Mouse (Mus musculus) cerebellum, adult 11 months (tissue): ENCODE data around the gene Pip5k1c.

ENCODE experiments used
- DNase-seq: peaks from one replicate; pipeline ENCODE4 v3.0.0; 2022

Gene Pip5k1c

DNA sequence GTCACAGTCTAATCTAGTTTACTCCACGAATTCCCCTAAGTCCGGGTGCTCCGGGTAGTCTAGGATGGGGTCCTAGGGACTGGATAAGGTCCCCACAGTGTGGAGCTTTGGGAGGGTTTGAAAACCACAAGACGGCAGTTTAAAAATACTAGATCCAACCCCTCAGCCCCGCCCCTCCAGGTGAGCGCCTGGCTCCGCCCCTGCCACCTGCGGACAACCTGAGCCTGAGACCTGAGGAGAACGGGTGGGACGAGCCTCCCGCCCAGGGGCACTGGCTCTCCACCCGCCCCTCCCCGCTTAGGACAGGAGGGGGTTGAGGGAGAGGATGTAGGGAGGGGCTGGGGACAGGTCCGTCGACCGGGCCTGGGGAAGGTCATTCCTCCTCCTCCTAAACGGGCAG is 8.0 kb upstream of the Pip5k1c start:
- no peak for DNase-seq

DNA sequence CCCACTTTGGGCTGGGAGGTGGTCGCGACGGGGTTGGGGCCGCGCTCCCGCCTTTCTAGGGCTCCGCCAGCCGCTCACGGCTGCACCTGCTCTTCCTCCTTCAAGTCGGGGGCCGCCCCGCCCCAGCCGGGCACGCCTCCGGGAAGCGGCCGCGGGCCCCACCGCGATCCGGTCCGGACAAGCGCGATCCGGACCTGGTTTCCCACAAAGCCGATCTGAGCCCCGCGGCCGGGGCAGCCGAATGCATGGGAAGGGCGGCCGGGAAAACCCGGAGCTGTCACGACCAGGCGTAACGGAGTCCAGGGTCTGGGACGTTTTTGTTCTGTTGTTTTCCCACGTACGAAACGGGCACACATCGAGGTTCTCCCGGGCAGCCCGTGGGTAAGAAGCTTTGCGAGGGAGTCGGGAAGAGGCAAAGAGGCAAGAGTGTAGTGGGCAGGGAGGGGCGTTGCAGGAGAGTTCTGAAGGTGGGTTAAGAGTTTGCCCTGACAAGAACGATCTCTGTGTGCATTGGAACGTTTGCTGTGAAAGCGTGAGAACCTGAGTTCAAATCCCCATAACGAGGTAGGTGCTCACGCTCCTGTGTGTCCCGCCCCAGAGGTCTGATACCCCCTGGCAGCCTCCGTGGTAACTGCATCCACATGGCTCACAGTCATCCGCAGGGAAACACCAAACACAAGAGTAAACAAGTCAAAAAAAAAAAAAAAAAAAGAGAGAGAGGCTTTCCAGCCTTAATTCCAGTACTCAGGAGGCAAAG is 6.9 kb upstream of the Pip5k1c start:
- peak; percentile 79 for DNase-seq

DNA sequence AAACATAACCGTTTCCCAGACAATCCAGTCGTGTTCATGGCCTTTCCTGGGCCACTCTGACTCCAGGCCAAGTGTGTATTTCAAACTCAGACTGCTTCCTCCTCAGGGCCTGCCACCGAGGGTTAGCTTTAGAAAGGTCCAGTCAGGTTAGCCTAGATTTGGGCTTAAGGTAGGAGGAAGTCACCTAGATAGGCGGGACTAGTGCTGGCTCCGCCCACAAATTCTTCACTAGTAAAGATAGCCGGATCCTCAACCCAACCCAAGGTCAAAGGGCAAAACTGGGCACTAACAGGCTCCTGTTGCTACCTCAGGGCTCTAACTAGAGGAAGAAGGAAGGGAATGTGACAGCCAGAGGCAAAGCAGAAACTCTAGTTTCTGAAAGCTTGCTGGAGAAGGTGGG is 6.2 kb upstream of the Pip5k1c start:
- no peak for DNase-seq

DNA sequence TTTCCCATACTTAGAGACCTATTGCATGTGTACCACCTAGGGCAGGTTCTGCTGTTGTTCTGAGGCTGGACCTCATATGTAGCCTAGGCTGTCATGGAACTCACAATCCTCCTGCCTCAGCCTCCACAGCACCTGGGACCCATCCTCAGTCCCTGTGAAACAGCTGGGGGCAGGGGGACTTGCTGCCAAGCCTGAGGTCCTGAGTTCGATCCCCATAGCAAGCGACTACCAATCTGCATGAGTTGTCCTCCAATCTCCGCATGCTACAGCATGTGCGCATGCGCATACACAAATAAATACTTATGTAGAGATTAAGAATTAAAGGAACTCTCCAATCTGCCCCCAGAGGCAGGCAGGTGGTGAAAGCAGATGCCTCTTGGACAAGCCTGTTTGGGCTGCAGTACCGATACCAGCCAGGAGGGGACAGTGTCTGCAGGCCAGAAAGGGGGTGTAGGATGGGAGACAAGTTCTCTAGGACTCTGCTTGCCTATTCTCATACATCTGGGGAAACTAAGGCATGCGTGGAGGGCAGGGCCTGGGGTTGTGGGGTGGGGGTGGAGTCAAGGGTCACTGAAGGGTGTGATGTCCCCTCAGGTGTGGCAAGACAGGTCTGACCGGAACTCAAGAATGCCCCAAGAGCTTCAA is 5.1 kb upstream of the Pip5k1c start:
- DNase-seq: no peak

DNA sequence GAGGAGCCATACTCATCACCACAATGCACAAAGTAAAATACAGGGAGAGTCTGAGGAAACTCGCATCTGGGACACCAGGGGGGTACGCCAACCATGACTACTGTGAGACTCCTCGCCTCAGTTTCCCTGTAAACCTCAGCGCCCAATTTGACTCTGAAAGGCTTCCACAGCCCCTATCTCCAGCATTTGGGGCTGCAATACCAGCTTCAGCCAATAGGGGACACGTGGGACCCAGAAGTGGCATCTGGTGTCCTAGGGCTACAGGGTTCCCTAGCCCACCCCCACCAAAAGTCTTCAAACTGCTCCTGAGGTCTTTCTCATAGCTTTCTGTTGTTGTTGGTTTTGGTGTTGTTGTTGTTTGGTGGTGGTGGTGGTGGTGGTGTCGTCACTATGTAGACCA is 4.2 kb upstream of the Pip5k1c start:
- DNase-seq: no peak

DNA sequence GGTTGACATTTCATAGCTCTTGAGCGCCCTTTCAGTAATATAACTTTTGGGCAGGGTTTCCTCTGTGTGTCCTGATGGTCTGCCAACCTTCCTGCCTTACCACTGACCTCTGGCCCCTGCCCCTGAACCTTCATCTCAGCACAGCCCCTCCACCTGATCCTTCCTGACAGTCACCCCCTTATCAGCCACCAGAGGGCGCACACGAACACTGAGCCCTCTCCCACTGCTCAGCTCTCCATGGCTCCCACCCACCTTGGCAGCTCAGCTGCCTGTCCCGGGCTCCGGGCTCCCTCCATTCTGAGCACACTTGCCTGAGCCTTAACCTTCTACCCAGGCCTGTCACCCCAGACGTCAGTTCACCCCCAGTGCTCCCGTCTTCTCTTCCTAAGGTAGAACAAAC is 3.5 kb upstream of the Pip5k1c start:
- no peak for DNase-seq

DNA sequence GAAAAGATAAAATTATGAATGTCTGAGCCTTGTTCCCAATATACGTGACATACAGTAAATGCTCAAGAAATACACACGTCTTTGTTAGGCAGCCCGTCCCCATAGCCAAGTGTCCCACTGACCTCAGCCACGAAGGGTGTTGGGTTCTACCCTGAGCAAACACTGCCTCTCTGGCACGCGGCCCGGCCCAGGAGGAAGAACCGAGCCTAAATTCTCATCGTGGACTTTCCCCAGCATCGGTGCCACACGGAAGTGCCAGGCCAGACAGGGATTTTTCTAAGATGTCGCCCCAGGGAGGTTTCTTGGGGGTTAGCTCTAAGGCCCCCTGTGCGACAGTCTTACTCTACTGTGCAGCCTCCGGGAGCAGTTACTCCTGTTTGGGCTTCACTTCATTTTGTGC is 3.0 kb upstream of the Pip5k1c start:
- DNase-seq: no peak

DNA sequence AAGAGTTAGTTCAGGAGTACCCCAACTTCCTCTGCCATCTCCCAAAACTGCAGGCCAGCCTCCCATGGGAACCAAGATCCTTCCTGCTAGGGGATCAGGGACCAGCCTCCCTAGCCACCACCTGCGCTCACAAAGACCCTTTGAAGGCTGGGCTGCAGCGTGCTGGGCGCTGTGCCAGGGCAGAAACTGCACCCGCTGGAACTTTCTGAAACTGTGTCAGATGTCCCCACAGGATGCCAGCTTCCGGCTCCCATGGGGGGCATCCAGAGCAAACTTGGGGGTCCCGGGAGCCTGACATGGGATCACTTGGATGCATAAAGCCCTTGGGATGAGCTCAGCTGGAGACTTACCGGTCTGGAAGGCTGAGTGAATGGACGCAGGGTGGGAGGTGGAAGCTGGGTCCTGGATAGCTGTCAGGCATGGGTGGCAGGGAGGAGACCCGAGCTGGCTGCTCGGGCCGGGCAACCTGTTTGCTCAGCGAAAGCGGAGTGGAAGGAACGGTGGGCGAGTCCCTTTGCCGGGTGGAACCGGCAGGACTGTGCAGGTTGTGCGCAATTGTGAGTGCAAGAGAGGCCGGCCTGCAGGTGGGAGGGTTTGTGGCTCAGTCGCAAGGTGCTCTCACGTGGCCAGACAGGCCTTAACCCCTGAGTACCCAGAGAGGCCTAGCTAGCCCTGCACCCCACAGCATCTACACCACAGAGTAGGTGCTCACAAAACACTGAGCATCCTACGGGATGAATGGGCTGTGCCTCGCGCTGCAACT is 1.9 kb upstream of the Pip5k1c start:
- DNase-seq: no peak

DNA sequence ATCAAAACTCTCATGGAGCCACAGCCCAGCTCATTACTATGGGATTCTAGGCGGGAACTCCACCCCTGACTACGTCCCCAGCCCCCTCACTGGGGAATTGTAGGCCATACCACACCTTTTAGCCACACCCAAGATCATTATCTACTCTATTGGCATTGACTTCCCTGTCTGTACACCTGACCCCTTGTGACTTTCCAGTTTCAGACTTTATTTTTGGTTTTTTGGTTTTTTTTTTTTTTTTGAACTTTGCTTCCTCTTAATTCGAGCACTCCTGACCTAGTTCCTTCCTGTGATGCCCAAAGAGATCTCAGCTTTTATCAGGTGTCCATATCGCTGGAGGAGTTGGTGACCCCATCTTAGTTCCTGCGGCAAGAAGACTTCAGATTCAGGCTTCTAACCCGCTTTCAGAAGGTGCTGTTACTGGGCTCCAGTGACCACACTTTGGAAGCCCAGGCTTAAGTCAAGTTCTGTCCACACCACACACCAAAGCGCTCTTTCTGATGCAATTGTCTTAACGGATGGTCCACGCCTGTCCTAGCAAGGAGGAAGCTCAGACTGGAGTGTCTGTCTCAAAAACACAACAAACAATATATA is 1.2 kb upstream of the Pip5k1c start, which contains the start of gene Tjp3:
Tjp3 (minus strand) TSS at position 71 of the 594 bp plus-strand sequence.
- DNase-seq: no peak

DNA sequence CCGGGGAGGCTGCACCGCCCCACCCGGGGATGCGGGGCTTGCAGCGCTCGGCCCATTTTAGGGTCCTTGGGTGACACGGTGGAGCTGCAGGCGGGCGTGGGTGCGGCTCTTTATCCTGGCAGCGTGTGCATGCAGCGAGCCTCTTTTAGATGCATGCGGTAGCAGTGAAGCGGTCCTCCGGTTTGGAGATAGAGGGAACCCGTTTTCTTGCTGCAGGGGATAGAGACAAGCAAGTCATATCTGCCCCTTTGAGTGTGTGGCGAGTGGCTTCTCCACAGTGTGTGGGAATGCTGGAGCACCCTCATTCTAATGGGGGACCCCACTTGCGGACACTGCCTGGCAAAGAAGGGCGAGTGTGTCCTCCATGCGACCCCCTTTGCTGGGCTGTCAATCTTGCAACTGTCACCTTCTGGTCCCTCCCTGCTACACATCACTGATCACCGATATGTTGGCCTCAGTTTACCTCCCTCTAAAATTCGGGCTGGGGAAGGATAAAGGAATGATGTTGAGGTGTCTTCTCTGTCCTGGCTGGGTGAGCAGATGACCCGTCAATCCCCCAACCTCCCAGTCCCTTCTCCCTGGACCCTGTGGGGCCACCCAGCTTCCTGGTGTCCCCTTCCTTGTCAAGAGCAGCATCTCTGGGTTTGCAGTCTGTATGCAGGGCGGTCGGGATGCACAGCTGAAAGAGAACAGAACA is 719 bp downstream of the Pip5k1c start:
- DNase-seq: no peak

DNA sequence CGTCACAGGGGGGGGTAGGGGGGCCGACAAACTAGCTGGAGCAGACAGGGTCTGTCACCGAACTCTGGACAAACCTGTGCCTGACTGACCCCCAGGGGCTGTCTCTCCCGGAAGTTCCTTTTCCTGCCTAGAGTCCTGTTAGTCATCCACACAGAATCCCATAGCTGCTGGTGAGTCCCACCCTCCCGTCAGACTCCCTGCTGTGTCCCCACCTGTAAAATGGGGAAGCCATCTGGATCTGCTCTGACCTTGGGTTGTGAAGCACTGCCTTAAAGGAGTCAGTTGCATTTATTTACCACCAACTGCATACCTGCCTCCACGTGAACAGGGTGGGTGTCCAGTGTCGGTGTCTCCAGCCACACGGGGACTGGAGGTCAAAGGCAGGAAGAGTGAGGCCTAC is 1.7 kb downstream of the Pip5k1c start:
- DNase-seq: peak; percentile 85

DNA sequence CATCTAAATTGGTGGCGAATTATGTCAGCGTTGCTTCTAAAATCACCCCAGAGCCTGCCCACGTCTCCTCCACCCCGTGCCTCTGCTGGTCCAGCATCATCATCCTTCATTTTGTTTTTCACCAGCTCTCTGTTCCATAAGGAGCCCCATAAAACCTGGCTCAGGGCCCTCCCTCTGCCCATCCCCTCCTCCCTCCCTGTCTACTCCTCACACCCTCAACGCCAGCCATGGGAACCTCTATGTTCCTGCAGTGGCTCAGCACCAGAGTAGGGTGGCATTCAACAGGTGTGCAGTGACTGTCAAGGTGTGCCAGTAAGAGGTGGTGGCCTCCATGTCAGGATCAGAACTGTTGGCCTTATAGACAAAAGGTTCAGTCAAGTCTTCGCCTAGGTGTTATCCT is 2.4 kb downstream of the Pip5k1c start:
- no peak for DNase-seq

DNA sequence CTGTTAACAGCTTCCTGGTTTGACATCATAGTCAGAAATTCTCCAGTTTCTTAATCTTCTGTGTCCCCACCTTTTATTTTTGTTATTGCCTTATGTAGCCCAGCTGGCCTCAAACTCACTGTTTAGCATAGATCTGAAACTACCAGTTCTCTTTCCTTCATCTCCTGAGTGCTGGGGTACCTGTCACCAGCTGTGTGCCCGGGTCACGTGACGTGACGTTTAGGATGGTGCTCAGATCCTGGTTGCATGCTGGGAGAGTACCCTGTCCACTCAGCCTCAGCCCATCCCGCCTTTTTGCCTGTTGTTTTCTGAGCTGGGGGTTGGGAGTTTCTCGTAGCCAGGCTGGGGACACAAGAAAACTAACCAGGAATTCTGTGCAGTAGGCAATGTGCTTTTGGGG is 4.5 kb downstream of the Pip5k1c start:
- no peak for DNase-seq

DNA sequence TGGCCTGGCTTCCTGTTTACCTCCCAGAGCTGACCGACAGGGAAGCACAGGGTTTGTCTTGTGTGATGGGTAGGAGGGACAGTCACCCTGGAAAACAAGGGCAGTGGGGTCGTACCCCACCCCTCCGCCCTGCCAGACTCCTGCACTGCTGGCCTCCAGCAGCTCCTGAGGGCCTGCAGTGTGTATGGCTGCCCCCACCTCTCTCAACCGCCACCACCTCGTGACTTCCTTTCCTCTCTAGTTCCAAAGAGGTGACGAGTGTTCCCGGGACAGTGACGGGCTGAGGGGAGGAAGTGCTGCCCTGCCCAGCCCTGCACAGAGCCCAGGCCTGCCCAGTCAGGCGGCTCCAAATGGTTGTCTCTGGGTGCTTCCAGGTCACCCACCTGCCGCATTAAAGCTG is 5.1 kb downstream of the Pip5k1c start:
- DNase-seq: no peak

DNA sequence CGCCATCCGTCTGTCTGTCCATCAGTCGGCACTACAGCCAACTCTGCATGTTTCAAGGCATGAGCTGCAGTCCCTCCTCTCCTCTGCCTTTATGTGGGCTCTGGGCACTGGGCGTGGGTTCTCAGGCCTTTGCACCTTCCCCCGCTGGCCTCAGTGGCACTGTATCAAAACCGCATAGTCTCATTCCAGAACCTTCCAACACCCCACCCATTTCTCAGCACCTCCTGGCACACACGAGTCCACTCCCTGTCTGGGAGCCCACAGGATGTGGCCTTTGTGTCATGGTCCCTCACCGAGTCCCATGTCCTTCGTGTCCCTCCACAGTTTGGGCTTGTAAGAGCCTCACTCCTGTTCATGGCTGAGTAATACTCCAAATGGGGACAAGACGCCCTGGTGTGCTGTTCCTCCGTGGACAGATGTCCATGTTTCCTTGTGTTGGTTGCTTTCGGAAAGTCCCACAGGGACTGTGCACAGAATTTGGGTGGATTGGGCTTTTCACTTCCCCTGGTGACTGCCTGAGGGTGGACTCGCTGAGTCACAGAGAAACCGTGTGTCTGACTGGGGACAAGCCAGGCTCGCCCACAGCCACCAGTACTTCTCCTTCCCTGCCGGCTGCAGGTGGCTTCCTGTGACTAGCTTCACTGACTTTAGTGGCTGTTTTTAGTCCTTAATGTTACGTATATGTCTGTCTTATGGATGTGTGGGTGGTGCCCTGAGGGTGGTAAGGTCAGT is 5.8 kb downstream of the Pip5k1c start:
- no peak for DNase-seq

DNA sequence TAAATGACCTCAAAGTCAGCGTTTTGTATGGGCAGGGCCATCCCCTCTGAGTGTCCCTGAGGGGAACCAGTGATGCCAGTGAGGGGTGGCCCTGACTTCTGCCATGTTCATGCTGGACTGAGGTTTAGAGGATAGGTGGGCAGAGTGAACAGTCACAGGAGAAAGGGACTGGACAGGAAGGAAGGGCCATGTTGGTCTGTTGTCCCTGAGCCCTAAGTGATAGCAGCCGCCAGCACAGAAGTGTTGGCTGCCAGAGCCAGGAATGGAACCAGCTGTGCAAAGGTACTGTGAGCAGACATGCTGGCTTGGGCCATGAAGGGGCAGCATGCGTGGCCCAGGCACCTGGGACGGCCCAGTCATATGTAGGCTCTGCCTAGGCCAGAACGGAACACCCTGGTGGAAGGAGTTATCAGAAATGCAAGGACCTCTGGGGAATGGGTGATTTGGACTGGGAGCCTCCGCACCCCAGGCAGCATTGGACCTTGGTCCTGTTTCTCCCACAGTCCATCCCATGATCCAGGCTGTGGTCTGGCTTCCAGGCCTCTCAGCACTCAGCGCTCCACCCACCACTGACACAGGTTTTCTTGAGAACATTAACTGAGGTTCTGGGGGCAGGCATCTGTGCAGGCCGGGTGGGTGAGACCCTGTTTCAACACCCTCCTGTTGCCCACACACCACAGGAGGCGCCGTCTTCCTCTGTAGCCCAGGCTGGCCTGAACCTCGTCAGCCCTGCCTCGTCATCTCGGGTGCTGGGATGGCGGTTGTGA is 7.0 kb downstream of the Pip5k1c start:
- DNase-seq: no peak

DNA sequence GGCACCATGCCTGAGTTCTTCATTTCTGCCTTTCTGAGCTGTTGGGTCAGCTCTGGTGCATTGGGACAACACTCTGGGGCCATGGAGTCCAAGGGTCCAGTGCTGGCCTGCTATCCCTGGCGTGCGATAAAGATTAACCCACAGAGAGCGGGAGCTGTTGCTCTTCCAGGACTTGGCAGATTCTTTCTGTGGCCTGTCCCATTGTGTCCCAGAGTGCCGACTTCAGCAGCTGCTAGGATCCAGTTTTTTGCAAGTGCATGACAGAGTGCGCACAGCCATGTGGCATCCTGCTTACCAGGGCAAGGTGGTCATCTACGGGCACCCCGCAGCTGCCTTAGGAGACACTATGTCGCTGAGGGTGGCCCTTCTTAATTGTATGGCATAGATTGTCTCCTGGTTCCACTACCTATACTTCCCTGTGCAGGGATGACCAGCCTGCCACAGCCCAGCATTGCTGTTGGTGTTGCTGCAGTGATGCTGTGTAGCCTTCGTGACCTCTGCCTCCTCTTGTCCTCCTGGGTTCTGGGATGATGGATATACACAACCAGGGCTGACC is 7.7 kb downstream of the Pip5k1c start:
- no peak for DNase-seq

DNA sequence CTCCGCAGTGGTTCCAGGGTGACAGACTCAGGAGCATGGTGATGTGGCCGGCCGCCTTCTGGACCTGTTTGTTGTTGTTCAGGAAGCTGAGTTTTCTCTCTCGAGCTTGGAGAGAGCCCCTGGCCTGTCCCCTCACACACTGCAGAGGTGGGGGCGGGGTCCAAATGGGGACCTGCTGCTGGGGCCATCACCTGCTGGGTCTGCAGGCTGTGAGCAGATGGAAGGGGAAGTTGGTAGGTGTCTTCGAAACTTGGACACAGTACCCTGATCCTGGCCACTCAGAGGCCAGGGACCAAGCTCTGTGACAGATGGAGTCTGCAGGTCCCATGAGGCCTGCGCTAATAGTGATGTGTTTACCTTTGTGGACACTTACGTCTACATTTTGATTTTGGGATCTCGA is 8.6 kb downstream of the Pip5k1c start:
- DNase-seq: peak; percentile 73

DNA sequence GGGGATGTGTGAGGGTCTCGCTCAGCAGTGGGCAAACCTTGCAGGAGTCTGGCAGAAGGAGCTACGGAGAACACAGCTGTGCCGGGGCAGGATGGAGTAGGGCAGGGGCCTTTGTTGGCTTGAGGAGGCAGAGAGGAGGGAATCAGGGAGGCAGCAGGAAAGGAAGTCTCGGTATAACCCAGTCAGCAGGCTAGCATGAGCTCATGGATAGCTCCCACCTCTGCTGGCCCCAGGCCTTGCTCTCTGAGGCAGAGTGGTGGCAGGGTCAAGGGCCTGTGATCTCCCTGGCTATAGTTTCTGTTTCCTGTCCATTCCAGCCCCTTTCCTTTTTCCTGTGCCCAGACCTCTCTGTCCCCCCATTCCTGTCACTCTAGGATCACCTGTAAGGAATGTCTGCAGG is 9.5 kb downstream of the Pip5k1c start:
- DNase-seq: no peak

DNA sequence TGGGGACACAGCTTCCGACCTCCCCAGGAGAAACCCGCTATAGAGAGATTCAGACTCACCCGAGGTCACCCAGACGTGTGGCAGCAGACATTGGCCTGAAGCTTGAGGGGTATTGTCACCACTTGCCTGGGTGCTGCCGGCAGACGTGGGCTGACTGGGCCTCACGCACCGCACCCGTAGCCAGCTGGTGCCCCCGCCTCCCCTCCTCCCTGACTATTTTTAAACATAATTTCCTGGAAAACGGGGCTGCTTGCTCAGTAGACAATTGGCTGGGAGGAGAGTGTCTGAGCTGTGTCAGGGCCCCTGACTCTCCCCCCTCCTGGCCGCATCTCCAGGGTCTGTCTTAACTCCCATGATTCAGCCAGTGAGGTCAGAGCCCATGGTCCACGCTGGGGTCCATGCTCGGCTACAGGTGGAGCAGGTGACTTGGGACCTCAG is 10.0 kb downstream of the Pip5k1c start:
- DNase-seq: no peak

DNA sequence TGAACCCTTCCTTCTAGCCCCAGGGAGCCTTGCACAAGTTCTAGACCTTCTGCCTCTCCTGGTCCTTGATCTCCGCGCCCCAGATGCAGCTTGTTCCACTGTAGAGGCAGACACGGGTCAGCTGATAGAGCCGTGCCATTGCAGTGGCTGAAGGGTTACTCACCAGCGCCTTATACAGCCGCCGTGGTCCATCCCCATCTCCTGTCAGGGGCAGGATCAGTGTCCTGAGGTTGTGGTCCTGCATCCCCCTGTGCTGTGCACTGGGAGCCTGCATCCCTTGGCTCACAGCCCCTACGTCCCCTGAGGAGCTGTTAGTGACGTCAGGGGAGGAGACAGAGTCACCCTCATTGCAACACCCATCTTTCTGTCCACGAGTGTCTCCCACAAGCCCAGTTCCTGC is 10.5 kb downstream of the Pip5k1c start:
- no peak for DNase-seq
